Comparison of ENCODE assay signal across 14 mouse cellular contexts in genomic region chr17:10392342-10393034, GRCm38 (mm10).
DNase-seq lines count a peak whose midpoint lies in the region; ATAC-seq lines count a peak whose summit lies in the region.
"Had no signal": no experiment of that assay in that cellular context is flagged by ENCODE, and none has a peak within 500 bp of the region (broad histone marks: within the 10 kb centered on the region; RNA-seq: fewer than 3 reads in every experiment).

No protein-coding gene starts in this region.

- no peak for ATAC-seq in heart, embryonic 12.5 days (ENCODE audit: insufficient number of reproducible peaks, low FRiP score)
- ATAC-seq in hematopoietic stem cell, adult 5-6 weeks (replicated peaks in 1 of 2; ENCODE audit: insufficient read depth in 1 of 2, low FRiP score in 2 of 2, low TSS enrichment in 1 of 2, low read depth in 1 of 2, poor library complexity in 2 of 2, severe bottlenecking in 2 of 2) = peak; percentile 79 to 81
- ATAC-seq in midbrain, embryonic 13.5 days = no peak
- ATAC-seq: forebrain, embryonic 15.5 days had no signal

- no peak overlapping the region for H3K9ac ChIP-seq in heart, embryonic 12.5 days
- no peak overlapping the region for H3K9ac ChIP-seq in midbrain, embryonic 13.5 days (replicated peaks)
- H3K9ac ChIP-seq: embryonic facial prominence, embryonic 15.5 days; forebrain, embryonic 15.5 days; hindbrain, embryonic 15.5 days; limb, embryonic 12.5 days had no signal

- H3K9me3 ChIP-seq in heart, embryonic 12.5 days (replicated peaks) = no peaks in the 10 kb centered on the region
- no peaks in the 10 kb centered on the region for H3K9me3 ChIP-seq in midbrain, embryonic 13.5 days
- H3K9me3 ChIP-seq: embryonic facial prominence, embryonic 15.5 days; forebrain, embryonic 15.5 days; hindbrain, embryonic 15.5 days; limb, embryonic 12.5 days had no signal

- H3K4me3 ChIP-seq in heart, embryonic 12.5 days = no peak overlapping the region
- H3K4me3 ChIP-seq in midbrain, embryonic 13.5 days (replicated peaks) = no peak overlapping the region
- H3K4me3 ChIP-seq: embryonic facial prominence, embryonic 15.5 days; forebrain, embryonic 15.5 days; hindbrain, embryonic 15.5 days; limb, embryonic 12.5 days had no signal

- H3K27me3 ChIP-seq in heart, embryonic 12.5 days (replicated peaks) = no peaks in the 10 kb centered on the region
- no peaks in the 10 kb centered on the region for H3K27me3 ChIP-seq in midbrain, embryonic 13.5 days
- H3K27me3 ChIP-seq: embryonic facial prominence, embryonic 15.5 days; forebrain, embryonic 15.5 days; hindbrain, embryonic 15.5 days; limb, embryonic 12.5 days had no signal

- no peak overlapping the region for H3K4me2 ChIP-seq in heart, embryonic 12.5 days
- H3K4me2 ChIP-seq in midbrain, embryonic 13.5 days (replicated peaks) = no peak overlapping the region
- H3K4me2 ChIP-seq: embryonic facial prominence, embryonic 15.5 days; forebrain, embryonic 15.5 days; hindbrain, embryonic 15.5 days; limb, embryonic 12.5 days had no signal

- no peak for DNase-seq in heart, postnatal 14 days
- peak; percentile 16 to 18 for DNase-seq in spleen, adult 18-20 months
- no peak for DNase-seq in spleen, adult 12 weeks (ENCODE audit: low spot score)
- DNase-seq in spleen, postnatal 10 days (ENCODE audit: low spot score in 2 of 2) = peak; percentile 10 to 31
- DNase-seq in frontal cortex, postnatal 10 days (ENCODE audit: low spot score in 2 of 2) = no peak
- DNase-seq: gastrocnemius, postnatal 14 days had no signal

- no peaks in the 10 kb centered on the region for H3K36me3 ChIP-seq in heart, embryonic 12.5 days
- H3K36me3 ChIP-seq in midbrain, embryonic 13.5 days = no peaks in the 10 kb centered on the region
- H3K36me3 ChIP-seq: embryonic facial prominence, embryonic 15.5 days; forebrain, embryonic 15.5 days; hindbrain, embryonic 15.5 days; limb, embryonic 12.5 days had no signal

- H3K4me1 ChIP-seq in heart, embryonic 12.5 days (replicated peaks) = peaks cover 84% of the 10 kb centered on the region
- H3K4me1 ChIP-seq in midbrain, embryonic 13.5 days (replicated peaks) = peaks cover 27% of the 10 kb centered on the region

- H3K27ac ChIP-seq in heart, embryonic 12.5 days (ENCODE audit: poor library complexity, severe bottlenecking) = 0 out of 2 replicates have a peak overlapping the region, but pooled peaks have one; percentile 11
- H3K27ac ChIP-seq in midbrain, embryonic 13.5 days = no peak overlapping the region
- H3K27ac ChIP-seq: embryonic facial prominence, embryonic 15.5 days; forebrain, embryonic 15.5 days; limb, embryonic 12.5 days; stomach, postnatal 0 days had no signal

- intact Hi-C loops in heart, postnatal 14 days (cut with DNase I) = loop anchor here (5.0 kb wide), 2 partner anchors 55 to 295 kb away; no protein-coding TSS in a partner anchor

- 83% methylated on average over 14 of the region's 14 CpGs for WGBS in heart, embryonic 12.5 days
- WGBS in midbrain, embryonic 13.5 days = 88% methylated on average over 14 of the region's 14 CpGs

Comparison
In these comparisons a context has a peak if more than half of its experiments do, and no peak if none do; other contexts are left out.
1. DNase-seq: peak in spleen, adult 18-20 months (2 of 2) and spleen, postnatal 10 days (2 of 2); none in heart, postnatal 14 days (0 of 2), spleen, adult 12 weeks (single experiment) and frontal cortex, postnatal 10 days (0 of 2).
2. ATAC-seq: peak in hematopoietic stem cell, adult 5-6 weeks (2 of 2); none in heart, embryonic 12.5 days (single experiment) and midbrain, embryonic 13.5 days (single experiment).